Mouse (Mus musculus) G1E (cell line): ENCODE results near the gene Olig1. TPM values are rescaled to one million over a fixed set of nuclear protein-coding genes. Genes with fewer than 3 reads are reported as not detected.

ENCODE experiments used
- ATAC-seq: 2 replicates; pipeline ENCODE4 v1.8.0; 2016; ENCODE audit warnings: mild to moderate bottlenecking; ENCODE audit not compliant: insufficient number of reproducible peaks, poor library complexity, low FRiP score, severe bottlenecking; ENCODE audit errors: extremely low read depth
- DNase-seq: peaks from one replicate; pipeline ENCODE4 v3.0.0; 2012; ENCODE audit warnings: low spot score
- H3K27me3 ChIP-seq: 2 replicates; pipeline ENCODE4 v1.6.1; 2012; ENCODE audit warnings: mild to moderate bottlenecking, low read length, inconsistent platforms; ENCODE audit not compliant: insufficient read depth
- H3K36me3 ChIP-seq: replicated peaks from 2 replicates; pipeline ENCODE3; 2012; ENCODE audit warnings: mild to moderate bottlenecking, inconsistent platforms
- H3K4me1 ChIP-seq: 2 replicates; pipeline ENCODE4 v1.6.1; 2012; ENCODE audit warnings: low read depth, low read length, inconsistent platforms, mixed read lengths; ENCODE audit not compliant: insufficient read depth
- H3K4me3 ChIP-seq: 2 replicates; pipeline ENCODE4 v1.5.1; 2012; ENCODE audit warnings: low read depth, mild to moderate bottlenecking, inconsistent platforms, low read length, moderate library complexity, mixed read lengths
- H3K9me3 ChIP-seq: replicated peaks from 2 replicates; pipeline ENCODE4 v1.6.1; 2012; ENCODE audit warnings: inconsistent platforms
- CTCF ChIP-seq: IDR thresholded peaks from 2 replicates; pipeline ENCODE4 v1.5.1; 2012; ENCODE audit warnings: low read depth, low read length, inconsistent platforms, mixed read lengths
- GATA1 ChIP-seq: IDR thresholded peaks from 2 replicates; pipeline ENCODE4 v1.6.1; 2012; ENCODE audit warnings: borderline replicate concordance, low read length, inconsistent platforms, mixed read lengths
- GATA2 ChIP-seq: IDR thresholded peaks from 2 replicates; pipeline ENCODE4 v1.6.1; 2012; ENCODE audit warnings: low read depth, low read length, inconsistent platforms, borderline replicate concordance
- POLR2AphosphoS5 ChIP-seq: IDR thresholded peaks from 2 replicates; pipeline ENCODE4 v1.6.1; 2012; ENCODE audit warnings: low read depth, low read length, inconsistent platforms; ENCODE audit not compliant: insufficient replicate concordance
- TAL1 ChIP-seq: conservative IDR thresholded peaks from 2 replicates; pipeline ENCODE4 v1.6.1; 2012; ENCODE audit warnings: low read depth, low read length, inconsistent platforms, mixed read lengths
- polyA plus RNA-seq: library from polyadenylated mRNA; stranded (reverse); fragments of >175 nt; gene quantifications from 2 replicates; pipeline ENCODE4 v1.2.3, GENCODE M21; 2012
- total RNA-seq, 2 experiments: library from RNA; stranded (forward) in 1 of 2; stranded (reverse) in 1 of 2; fragments of 200-1000 nt in 1 of 2; fragments of >200 nt in 1 of 2; fragmentation: Nextera tagmentation in 1 of 2; gene quantifications; 2 replicates each; pipeline ENCODE4 v1.2.3; 2014 to 2017

Gene Olig1
- not detected in 2 replicates for total RNA-seq (2014; fragmentation: Nextera tagmentation)
- total RNA-seq (2017): not detected in 2 replicates
- not detected in 2 replicates for polyA plus RNA-seq

DNA sequence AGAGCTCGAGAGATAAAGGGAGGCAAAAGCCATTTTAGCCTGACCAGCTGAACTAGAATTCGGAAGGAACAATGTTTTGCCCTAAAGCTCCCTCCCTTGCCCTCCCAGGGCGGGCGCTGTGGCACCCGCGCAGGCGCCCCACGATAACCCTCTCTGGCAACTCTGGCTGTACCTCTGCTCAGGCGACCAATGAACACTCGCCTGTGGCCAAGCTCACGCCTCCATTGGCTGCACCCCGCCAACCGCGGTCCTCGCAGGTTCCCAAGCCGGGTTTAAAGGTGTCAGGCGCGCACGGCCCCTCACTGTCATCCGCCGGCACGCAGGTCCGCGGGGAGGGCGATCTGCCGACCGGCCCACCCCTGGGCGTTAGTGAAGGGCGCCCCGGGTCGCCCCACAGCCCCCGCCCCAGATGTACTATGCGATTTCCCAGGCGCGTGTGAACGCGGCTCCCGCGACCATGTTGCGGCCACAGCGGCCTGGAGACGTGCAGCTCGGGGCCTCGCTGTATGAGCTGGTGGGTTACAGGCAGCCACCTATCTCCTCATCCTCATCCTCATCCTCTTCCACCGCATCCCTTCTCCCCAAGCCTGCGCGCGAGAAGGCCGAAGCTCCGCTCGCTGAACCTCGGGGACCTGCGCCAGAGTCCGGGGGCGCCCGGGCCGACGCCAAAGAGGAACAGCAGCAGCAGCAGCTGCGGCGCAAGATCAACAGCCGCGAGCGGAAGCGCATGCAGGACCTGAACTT lies at the start of gene Olig1:
Gene Olig1, plus strand, starts transcription at position 305 of the 744 bp plus-strand sequence.
- no peak for DNase-seq

DNA sequence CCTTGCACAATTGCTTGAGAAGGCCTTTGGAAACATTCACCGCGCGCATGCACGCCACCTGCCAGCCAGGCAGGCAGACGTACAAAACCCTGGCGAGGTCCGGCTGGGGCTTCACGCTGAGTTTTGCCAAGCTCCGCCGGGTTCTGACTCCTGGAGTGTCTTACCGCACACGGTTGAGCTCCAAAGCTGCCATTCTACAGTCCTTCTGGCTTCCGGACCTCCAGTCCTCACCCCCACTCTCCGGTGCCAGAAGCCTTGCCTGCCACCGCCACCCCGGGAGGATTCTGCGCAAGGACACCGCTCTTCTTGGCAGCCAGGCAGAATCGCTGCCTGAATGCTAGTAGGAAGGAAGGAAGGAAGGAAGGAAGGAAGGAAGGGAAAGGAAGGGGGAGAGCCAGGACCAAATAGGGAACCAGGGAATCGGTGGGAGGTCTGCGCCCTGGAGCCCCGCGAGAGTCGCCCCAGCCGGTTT lies 47.4 kb upstream of the Olig1 start:
- Histone ChIP-seq H3K9me3 (peaks cover 23% of the 10 kb centered on the region), H3K4me3 (no peak overlapping the region), H3K4me1 (peaks cover 10% of the 10 kb centered on the region), H3K27me3 (peaks cover 72% of the 10 kb centered on the region), H3K36me3 (no peaks in the 10 kb centered on the region)
- ATAC-seq: no peak
- TF ChIP-seq GATA2 (no peak), GATA1 (no peak), TAL1 (no peak), CTCF (no peak), POLR2AphosphoS5 (no peak)
- DNase-seq: no peak

More for the DNA sequence above, at the start of gene Olig1:
- no peaks in the 10 kb centered on the region for H3K36me3 ChIP-seq
- H3K4me3 ChIP-seq: no peak within 1 kb of the TSS
- ATAC-seq: no peak
- no peaks in the 10 kb centered on the region for H3K4me1 ChIP-seq
- H3K9me3 ChIP-seq: peaks cover 8% of the 10 kb centered on the region
- TF ChIP-seq GATA2 (no peak), GATA1 (no peak), CTCF (no peak), POLR2AphosphoS5 (no peak), TAL1 (no peak)
- H3K27me3 ChIP-seq: peaks cover 11% of the 10 kb centered on the region; the same call in 1 of the 2 replicates

DNA sequence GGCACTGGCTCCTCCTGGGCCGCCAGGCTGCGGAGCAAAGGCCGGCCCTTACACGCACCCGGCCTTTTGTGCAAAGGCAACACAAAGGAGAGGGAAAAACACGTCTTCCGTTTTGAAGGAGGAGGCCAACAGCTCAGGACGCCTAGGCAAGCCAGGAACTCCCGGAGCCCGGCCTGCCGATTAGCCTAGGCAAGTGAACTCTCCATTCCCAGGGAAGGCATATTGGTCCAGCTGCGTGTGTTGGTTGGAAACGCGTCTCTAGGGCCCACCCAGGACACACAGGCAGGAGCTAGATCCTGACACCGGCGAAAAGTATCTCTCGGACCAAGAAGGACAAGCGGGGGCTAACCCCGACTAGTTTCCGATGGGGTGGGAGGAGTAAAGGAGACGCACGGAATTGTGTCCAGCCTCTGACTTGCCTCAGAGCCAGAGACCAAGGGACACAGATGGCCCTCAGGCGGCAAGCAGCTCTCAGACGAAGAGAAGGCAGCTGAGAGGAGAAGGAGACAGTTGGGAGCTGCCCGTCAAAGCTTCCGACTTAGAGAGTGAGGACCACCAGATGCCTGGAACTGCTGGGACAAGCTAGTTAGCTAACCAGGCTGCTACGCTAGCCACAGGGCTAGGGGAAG lies 46.8 kb upstream of the Olig1 start:
- peaks cover 10% of the 10 kb centered on the region for H3K4me1 ChIP-seq
- no peak for TF ChIP-seq POLR2AphosphoS5
- no peak for TF ChIP-seq GATA2
- TF ChIP-seq TAL1: no peak
- TF ChIP-seq CTCF: no peak
- no peak for TF ChIP-seq GATA1
- DNase-seq (no peak), ATAC-seq (no peak)
- no peak overlapping the region for H3K4me3 ChIP-seq
- peaks cover 23% of the 10 kb centered on the region for H3K9me3 ChIP-seq
- H3K27me3 ChIP-seq: peaks cover 77% of the 10 kb centered on the region
- H3K36me3 ChIP-seq: no peaks in the 10 kb centered on the region

DNA sequence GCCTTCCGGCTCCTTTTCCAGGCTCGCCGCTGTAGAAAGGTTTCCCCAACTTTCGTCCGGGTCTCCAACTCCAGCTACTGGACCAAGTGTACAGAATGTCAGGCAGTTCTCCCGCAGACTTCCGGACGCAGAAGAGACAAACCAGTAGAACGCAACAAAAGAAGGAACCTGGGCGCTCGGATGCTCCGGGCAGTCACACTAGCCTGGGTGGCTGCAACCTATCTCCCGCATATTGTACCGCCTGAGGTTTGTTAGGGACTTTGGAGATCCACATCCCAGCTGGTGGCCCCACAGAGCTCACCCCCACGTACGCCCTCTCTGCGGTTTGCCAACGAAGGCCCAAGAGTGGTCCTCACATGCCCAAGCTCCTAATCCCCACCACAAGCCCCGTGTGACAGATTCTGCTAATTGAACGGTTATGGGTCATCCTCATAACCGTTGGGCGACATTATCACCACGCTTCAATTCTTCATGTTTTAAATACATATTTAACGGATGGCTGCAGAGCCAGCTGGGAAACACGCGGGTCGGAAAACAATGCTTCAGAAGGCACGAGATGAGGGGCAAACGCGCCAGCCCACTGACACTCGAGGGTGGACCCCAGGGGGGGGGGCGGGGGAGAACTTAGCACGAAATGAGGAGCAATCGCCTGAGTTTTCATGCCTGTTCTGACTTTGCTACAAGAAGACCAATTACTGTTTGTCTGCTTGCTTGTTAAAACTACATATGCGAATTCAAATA lies 46.1 kb upstream of the Olig1 start:
- Histone ChIP-seq H3K27me3 (peaks cover 82% of the 10 kb centered on the region), H3K4me3 (no peak overlapping the region), H3K4me1 (peaks cover 10% of the 10 kb centered on the region), H3K36me3 (no peaks in the 10 kb centered on the region), H3K9me3 (peaks cover 23% of the 10 kb centered on the region)
- DNase-seq: no peak
- no peak for ATAC-seq
- TF ChIP-seq GATA1 (no peak), GATA2 (no peak), TAL1 (no peak), CTCF (no peak), POLR2AphosphoS5 (no peak)

DNA sequence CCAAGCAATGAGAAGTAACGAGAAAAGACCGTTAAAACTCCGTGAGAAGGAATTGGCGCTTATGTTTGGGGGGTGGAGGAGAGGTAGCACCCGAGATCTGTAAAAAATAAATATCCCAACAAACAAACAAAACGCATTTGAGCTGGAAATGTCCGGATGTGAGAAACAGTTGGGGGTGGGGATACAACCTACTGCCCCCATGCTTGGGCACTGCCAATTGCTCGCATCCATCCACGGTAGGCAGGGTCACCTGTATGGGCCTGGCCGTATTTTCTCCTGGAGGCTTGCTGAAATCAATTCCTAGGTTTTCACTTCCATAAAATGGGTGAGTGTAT lies 45.5 kb upstream of the Olig1 start:
- Histone ChIP-seq H3K9me3 (peaks cover 23% of the 10 kb centered on the region), H3K4me3 (no peak overlapping the region), H3K27me3 (peaks cover 85% of the 10 kb centered on the region), H3K36me3 (no peaks in the 10 kb centered on the region), H3K4me1 (peaks cover 10% of the 10 kb centered on the region)
- ATAC-seq (no peak), DNase-seq (no peak)
- TF ChIP-seq TAL1 (no peak), GATA2 (no peak), CTCF (no peak), POLR2AphosphoS5 (no peak), GATA1 (no peak)
